Mouse (Mus musculus): Measurements from ENCODE around the gene Ubac2. TPM values are rescaled to one million over a fixed set of nuclear protein-coding genes. Genes with fewer than 3 reads are reported as not detected.

The Ubac2 gene
- polyA plus RNA-seq, 1 experiment from 2014 or later: 78.2 TPM

GRCm38 (mm10) chr14:122000346-122001105 lies 122.1 kb downstream of the Ubac2 start:
- H3K9ac ChIP-seq (ENCODE audit: low read depth, low read length): no peak overlapping the region
- H3K27ac ChIP-seq (ENCODE audit: low read depth, low read length): no peak overlapping the region
- no peaks in the 10 kb centered on the region for H3K4me1 ChIP-seq (ENCODE audit: control insufficient read depth, insufficient read depth, low read length)
- no peak overlapping the region for H3K4me2 ChIP-seq (replicated peaks; ENCODE audit: low read depth, low read length)
- peaks cover 3% of the 10 kb centered on the region; the same call in 1 of the 2 replicates for H3K36me3 ChIP-seq (ENCODE audit: control insufficient read depth, insufficient read depth, low read length)
- H3K27me3 ChIP-seq (ENCODE audit: control insufficient read depth, insufficient read depth, low read length): no peaks in the 10 kb centered on the region
- H3K4me3 ChIP-seq (ENCODE audit: low read length): no peak overlapping the region
- ATAC-seq (ENCODE audit: low FRiP score, low TSS enrichment): no peak
- 89% methylated on average over 17 of the region's 17 CpGs for whole genome bisulfite sequencing
- H3K9me3 ChIP-seq (ENCODE audit: control insufficient read depth, low read length): no peaks in the 10 kb centered on the region

DNA sequence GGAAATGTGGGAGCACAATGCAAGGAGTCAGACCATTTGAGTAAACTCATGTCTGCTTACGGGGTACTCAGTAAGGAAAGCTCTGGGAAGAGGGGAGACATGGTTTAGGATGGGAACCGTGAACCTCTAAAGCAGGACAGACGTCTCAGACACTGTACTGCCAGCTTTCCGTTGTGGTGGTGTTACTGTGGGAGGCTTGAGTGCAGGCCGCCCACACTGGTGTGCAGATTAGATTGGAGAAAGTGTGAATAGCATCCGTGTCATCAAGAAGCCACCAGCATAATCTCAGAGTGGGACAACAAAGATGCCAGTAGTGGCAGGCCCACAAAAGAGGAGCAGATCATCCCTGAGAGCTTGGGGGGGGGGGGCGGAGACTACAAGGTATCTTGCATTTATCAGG lies 123.8 kb downstream of the Ubac2 start:
- no peaks in the 10 kb centered on the region for H3K9me3 ChIP-seq (ENCODE audit: control insufficient read depth, low read length)
- no peak overlapping the region for H3K9ac ChIP-seq (ENCODE audit: low read depth, low read length)
- 91% methylated on average over 6 of the region's 7 CpGs for WGBS
- no peak overlapping the region for H3K4me2 ChIP-seq (replicated peaks; ENCODE audit: low read depth, low read length)
- no peak overlapping the region for H3K4me3 ChIP-seq (ENCODE audit: low read length)
- no peaks in the 10 kb centered on the region for H3K4me1 ChIP-seq (ENCODE audit: control insufficient read depth, insufficient read depth, low read length)
- H3K36me3 ChIP-seq (ENCODE audit: control insufficient read depth, insufficient read depth, low read length): no peaks in the 10 kb centered on the region; the same call in 1 of the 2 replicates
- no peak for ATAC-seq (ENCODE audit: low FRiP score, low TSS enrichment)
- no peak overlapping the region for H3K27ac ChIP-seq (ENCODE audit: low read depth, low read length)
- H3K27me3 ChIP-seq (ENCODE audit: control insufficient read depth, insufficient read depth, low read length): no peaks in the 10 kb centered on the region

GRCm38 (mm10) chr14:122003812-122004211 lies 125.4 kb downstream of the Ubac2 start:
- Histone ChIP-seq H3K4me1 (ENCODE audit: control insufficient read depth, insufficient read depth, low read length) (no peaks in the 10 kb centered on the region), H3K4me3 (ENCODE audit: low read length) (no peak overlapping the region), H3K27me3 (ENCODE audit: control insufficient read depth, insufficient read depth, low read length) (no peaks in the 10 kb centered on the region), H3K9ac (ENCODE audit: low read depth, low read length) (no peak overlapping the region), H3K36me3 (ENCODE audit: control insufficient read depth, insufficient read depth, low read length) (peaks cover 2% of the 10 kb centered on the region; the same call in 1 of the 2 replicates), H3K27ac (ENCODE audit: low read depth, low read length) (no peak overlapping the region), H3K4me2 (replicated peaks; ENCODE audit: low read depth, low read length) (no peak overlapping the region), H3K9me3 (ENCODE audit: control insufficient read depth, low read length) (no peaks in the 10 kb centered on the region)
- no peak for ATAC-seq (ENCODE audit: low FRiP score, low TSS enrichment)

GRCm38 (mm10) chr14:122008261-122008660 lies 129.8 kb downstream of the Ubac2 start:
- WGBS: 89% methylated on average over 4 of the region's 4 CpGs
- Histone ChIP-seq H3K9me3 (ENCODE audit: control insufficient read depth, low read length) (no peaks in the 10 kb centered on the region), H3K4me1 (ENCODE audit: control insufficient read depth, insufficient read depth, low read length) (peaks cover 11% of the 10 kb centered on the region), H3K9ac (ENCODE audit: low read depth, low read length) (no peak overlapping the region), H3K4me2 (replicated peaks; ENCODE audit: low read depth, low read length) (no peak overlapping the region), H3K36me3 (ENCODE audit: control insufficient read depth, insufficient read depth, low read length) (peaks cover 10% of the 10 kb centered on the region; the same call in 1 of the 2 replicates), H3K4me3 (ENCODE audit: low read length) (no peak overlapping the region), H3K27ac (ENCODE audit: low read depth, low read length) (no peak overlapping the region), H3K27me3 (ENCODE audit: control insufficient read depth, insufficient read depth, low read length) (no peaks in the 10 kb centered on the region)
- no peak for ATAC-seq (ENCODE audit: low FRiP score, low TSS enrichment)

GRCm38 (mm10) chr14:122009502-122009901 lies 131.1 kb downstream of the Ubac2 start:
- Histone ChIP-seq H3K9me3 (ENCODE audit: control insufficient read depth, low read length) (no peaks in the 10 kb centered on the region), H3K36me3 (ENCODE audit: control insufficient read depth, insufficient read depth, low read length) (peaks cover 10% of the 10 kb centered on the region; the same call in 1 of the 2 replicates), H3K9ac (ENCODE audit: low read depth, low read length) (no peak overlapping the region), H3K4me2 (replicated peaks; ENCODE audit: low read depth, low read length) (no peak overlapping the region), H3K27ac (ENCODE audit: low read depth, low read length) (no peak overlapping the region), H3K4me3 (ENCODE audit: low read length) (no peak overlapping the region), H3K27me3 (ENCODE audit: control insufficient read depth, insufficient read depth, low read length) (no peaks in the 10 kb centered on the region), H3K4me1 (ENCODE audit: control insufficient read depth, insufficient read depth, low read length) (peaks cover 11% of the 10 kb centered on the region)
- no peak for ATAC-seq (ENCODE audit: low FRiP score, low TSS enrichment)
- 88% methylated on average over 13 of the region's 13 CpGs for WGBS

DNA sequence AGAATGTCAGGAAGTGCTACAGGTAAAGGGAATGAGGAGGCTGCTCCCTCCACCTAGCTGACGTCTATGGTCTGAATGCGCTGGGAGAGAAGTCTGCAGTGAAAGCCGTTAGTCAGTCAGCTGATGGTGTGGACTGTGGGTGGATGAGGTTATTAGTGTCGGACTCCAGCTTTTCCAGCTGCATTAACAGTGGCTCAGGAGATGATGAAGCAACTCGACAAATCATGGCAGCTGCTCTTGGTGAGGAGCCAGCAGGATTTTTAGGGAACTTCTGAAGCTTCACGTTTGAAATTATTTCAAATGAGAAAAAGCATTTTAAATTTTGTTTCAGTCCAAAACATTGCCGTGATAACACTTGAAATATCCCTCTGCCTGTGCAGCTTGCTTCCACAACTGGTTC lies 131.9 kb downstream of the Ubac2 start:
- Histone ChIP-seq H3K9me3 (ENCODE audit: control insufficient read depth, low read length) (no peaks in the 10 kb centered on the region), H3K4me3 (ENCODE audit: low read length) (no peak overlapping the region), H3K36me3 (ENCODE audit: control insufficient read depth, insufficient read depth, low read length) (peaks cover 10% of the 10 kb centered on the region; the same call in 1 of the 2 replicates), H3K9ac (ENCODE audit: low read depth, low read length) (no peak overlapping the region), H3K27me3 (ENCODE audit: control insufficient read depth, insufficient read depth, low read length) (no peaks in the 10 kb centered on the region), H3K4me1 (ENCODE audit: control insufficient read depth, insufficient read depth, low read length) (peaks cover 11% of the 10 kb centered on the region), H3K27ac (ENCODE audit: low read depth, low read length) (no peak overlapping the region), H3K4me2 (replicated peaks; ENCODE audit: low read depth, low read length) (no peak overlapping the region)
- WGBS: 71% methylated on average over 7 of the region's 7 CpGs
- ATAC-seq (ENCODE audit: low FRiP score, low TSS enrichment): no peak

GRCm38 (mm10) chr14:122011768-122012167 lies 133.3 kb downstream of the Ubac2 start:
- no peak for ATAC-seq (ENCODE audit: low FRiP score, low TSS enrichment)
- Histone ChIP-seq H3K9me3 (ENCODE audit: control insufficient read depth, low read length) (no peaks in the 10 kb centered on the region), H3K27ac (ENCODE audit: low read depth, low read length) (peak overlapping the region; percentile 61; the same call in 1 of the 2 replicates)

GRCm38 (mm10) chr14:122012193-122012592 lies 133.8 kb downstream of the Ubac2 start:
- Histone ChIP-seq H3K27me3 (ENCODE audit: control insufficient read depth, insufficient read depth, low read length) (no peaks in the 10 kb centered on the region), H3K9ac (ENCODE audit: low read depth, low read length) (no peak overlapping the region), H3K4me1 (ENCODE audit: control insufficient read depth, insufficient read depth, low read length) (peaks cover 11% of the 10 kb centered on the region), H3K4me2 (replicated peaks; ENCODE audit: low read depth, low read length) (no peak overlapping the region), H3K36me3 (ENCODE audit: control insufficient read depth, insufficient read depth, low read length) (peaks cover 10% of the 10 kb centered on the region; the same call in 1 of the 2 replicates), H3K9me3 (ENCODE audit: control insufficient read depth, low read length) (no peaks in the 10 kb centered on the region), H3K27ac (ENCODE audit: low read depth, low read length) (peak overlapping the region; percentile 61), H3K4me3 (ENCODE audit: low read length) (no peak overlapping the region)
- ATAC-seq (ENCODE audit: low FRiP score, low TSS enrichment): peak; percentile 48; the same call in 1 of the 2 replicates
- WGBS: 49% methylated on average over 5 of the region's 5 CpGs

More at GRCm38 (mm10) chr14:122011768-122012167, 133.3 kb downstream of the Ubac2 start:
- no peak overlapping the region for H3K9ac ChIP-seq (ENCODE audit: low read depth, low read length)
- no peak overlapping the region for H3K4me3 ChIP-seq (ENCODE audit: low read length)
- 92% methylated on average over 8 of the region's 8 CpGs for WGBS
- peaks cover 11% of the 10 kb centered on the region for H3K4me1 ChIP-seq (ENCODE audit: control insufficient read depth, insufficient read depth, low read length)
- H3K27me3 ChIP-seq (ENCODE audit: control insufficient read depth, insufficient read depth, low read length): no peaks in the 10 kb centered on the region
- no peak overlapping the region for H3K4me2 ChIP-seq (replicated peaks; ENCODE audit: low read depth, low read length)
- H3K36me3 ChIP-seq (ENCODE audit: control insufficient read depth, insufficient read depth, low read length): peaks cover 10% of the 10 kb centered on the region; the same call in 1 of the 2 replicates

GRCm38 (mm10) chr14:122012814-122013213 lies 134.4 kb downstream of the Ubac2 start:
- Histone ChIP-seq H3K4me1 (ENCODE audit: control insufficient read depth, insufficient read depth, low read length) (peaks cover 11% of the 10 kb centered on the region), H3K9ac (ENCODE audit: low read depth, low read length) (no peak overlapping the region), H3K4me3 (ENCODE audit: low read length) (no peak overlapping the region), H3K27ac (ENCODE audit: low read depth, low read length) (peak overlapping the region; percentile 61; the same call in 1 of the 2 replicates), H3K27me3 (ENCODE audit: control insufficient read depth, insufficient read depth, low read length) (no peaks in the 10 kb centered on the region), H3K4me2 (replicated peaks; ENCODE audit: low read depth, low read length) (no peak overlapping the region), H3K9me3 (ENCODE audit: control insufficient read depth, low read length) (no peaks in the 10 kb centered on the region), H3K36me3 (ENCODE audit: control insufficient read depth, insufficient read depth, low read length) (peaks cover 10% of the 10 kb centered on the region; the same call in 1 of the 2 replicates)
- WGBS: 12% methylated on average over 13 of the region's 13 CpGs
- peak; percentile 81 for ATAC-seq (ENCODE audit: low FRiP score, low TSS enrichment)

All from kidney, embryonic 14.5 days (tissue).